Mouse (Mus musculus) embryo, embryonic 9.5 days (tissue): ENCODE measurements around the gene Ncor2.

Source experiments
- DNase-seq: peaks from one replicate; pipeline ENCODE4 v3.0.0-alpha.2; 2017; ENCODE audit errors: extremely low spot score

The Ncor2 gene

DNA sequence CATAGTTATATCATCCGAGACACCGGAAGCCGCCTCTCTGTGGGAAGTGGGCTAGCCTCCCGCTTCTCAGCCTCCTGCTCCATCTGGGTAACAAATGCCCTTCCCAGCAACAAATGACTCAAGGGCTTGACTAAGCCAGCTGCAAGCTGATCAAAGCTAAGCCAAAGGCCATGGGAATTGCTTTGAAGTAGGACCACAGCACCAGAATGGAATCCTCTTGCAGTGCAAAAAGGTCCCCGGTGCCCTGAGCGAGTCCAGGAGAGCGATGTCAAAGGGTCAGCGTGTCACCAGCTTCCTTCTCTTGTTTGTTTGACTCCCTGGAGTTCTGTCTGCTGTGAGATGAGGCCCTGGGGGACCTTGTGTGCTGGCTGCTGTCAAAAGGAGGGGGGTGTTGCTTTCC is 209.2 kb downstream of the Ncor2 start:
- peak; percentile 66 for DNase-seq
